31 mouse cellular contexts compared by ENCODE assay signal in the genomic region with DNA sequence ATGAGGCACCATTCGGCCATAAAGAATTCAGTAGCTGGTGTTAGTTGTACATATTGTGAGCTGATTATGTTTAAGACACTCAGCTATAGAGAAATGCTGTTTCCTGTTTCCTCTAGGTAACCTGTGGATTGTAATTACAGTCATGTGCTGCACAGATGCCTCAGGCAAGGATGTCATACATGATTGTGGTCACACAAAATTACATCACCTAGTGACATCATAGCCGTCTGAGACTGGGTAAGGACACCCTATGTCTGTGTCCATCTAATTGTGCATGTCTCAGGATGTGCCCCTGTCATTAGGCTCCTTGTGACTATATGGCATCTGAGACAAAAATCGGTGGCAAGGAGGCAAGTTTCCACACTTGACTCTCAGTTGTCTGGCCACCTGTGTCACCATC. TPM values are rescaled to one million over a fixed set of nuclear protein-coding genes. Genes with fewer than 3 reads are reported as not detected.
A peak's percentile ranks its signal among the peaks of the same experiment; 100 is the strongest.
DNase-seq lines count a peak whose midpoint lies in the region; ATAC-seq and TF ChIP-seq lines count a peak whose summit lies in the region.
"Had no signal": no experiment of that assay in that cellular context is flagged by ENCODE, and none has a peak within 500 bp of the region (broad histone marks: within the 10 kb centered on the region; RNA-seq: fewer than 3 reads in every experiment).

No protein-coding gene starts in this region.

- WGBS in heart, embryonic 10.5 days = 73% methylated on average over 3 of the region's 3 CpGs
- WGBS in heart, adult 2 months = 76% methylated on average over 3 of the region's 3 CpGs
- whole genome bisulfite sequencing in forebrain, embryonic 15.5 days = 77% methylated on average over 3 of the region's 3 CpGs

- no peak overlapping the region for H3K4me3 ChIP-seq in heart, embryonic 10.5 days
- H3K4me3 ChIP-seq in heart, adult 2 months = no peak overlapping the region
- no peak overlapping the region for H3K4me3 ChIP-seq in forebrain, embryonic 15.5 days
- H3K4me3 ChIP-seq: intestine, embryonic 15.5 days; layer of hippocampus, adult 2 months; midbrain, embryonic 15.5 days; myocyte; neural tube, embryonic 15.5 days had no signal

- no peak for TF ChIP-seq CTCF in heart, adult 2 months (IDR thresholded peaks at IDR 0.05)

- DNase-seq in heart, embryonic 10.5 days (ENCODE audit: low spot score) = peak; percentile 42
- DNase-seq in heart, adult 2 months = no peak
- no peak for DNase-seq in embryo, embryonic 9.5 days (ENCODE audit: extremely low spot score)
- DNase-seq in left cerebral cortex, postnatal 25 days (ENCODE audit: low spot score in 2 of 2) = no peak
- DNase-seq: adrenal gland, adult 8-10 months; cerebellum, adult 18-20 months; cerebellum, postnatal 36 days; embryo, embryonic 11 days; gastrocnemius, postnatal 14 days; heart, postnatal 4 days; kidney, adult 9 months; kidney, postnatal 25 days; thymus, adult 2 months had no signal

- ATAC-seq in CD4-positive, CD25-positive, alpha-beta regulatory T cell, adult 4 months = peak; percentile 76
- ATAC-seq in granulocyte monocyte progenitor cell, adult 5-6 weeks (replicated peaks; ENCODE audit: poor library complexity, severe bottlenecking) = peak; percentile 19
- peak; percentile 37; the same call in 1 of the 2 replicates for ATAC-seq in neutrophil, adult 5-6 weeks (ENCODE audit: extremely low read depth, insufficient number of reproducible peaks, low FRiP score, poor library complexity, severe bottlenecking)
- ATAC-seq in forebrain, embryonic 15.5 days (replicated peaks) = no peak
- ATAC-seq: forebrain, embryonic 14.5 days; intestine, embryonic 15.5 days; midbrain, embryonic 15.5 days; Patski had no signal

- TF ChIP-seq POLR2A in heart, adult 2 months (IDR thresholded peaks at IDR 0.05; ENCODE audit: insufficient read depth, low read depth, low read length) = no peak

- no peaks in the 10 kb centered on the region; the same call in 1 of the 2 replicates for H3K79me2 ChIP-seq in heart, adult 2 months (replicated peaks; ENCODE audit: control insufficient read depth, insufficient read depth, low read length)

- no peak for TF ChIP-seq EP300 in heart, adult 2 months (IDR thresholded peaks at IDR 0.05; ENCODE audit: insufficient read depth, low read depth, low read length)

- H3K27me3 ChIP-seq in heart, embryonic 10.5 days (ENCODE audit: insufficient read depth, poor library complexity, severe bottlenecking) = peaks cover 22% of the 10 kb centered on the region
- H3K27me3 ChIP-seq in heart, adult 2 months (ENCODE audit: control insufficient read depth, insufficient read depth, low read length) = no peaks in the 10 kb centered on the region; the same call in 1 of the 2 replicates
- no peaks in the 10 kb centered on the region for H3K27me3 ChIP-seq in forebrain, embryonic 15.5 days
- H3K27me3 ChIP-seq: intestine, embryonic 15.5 days; midbrain, embryonic 15.5 days; neural tube, embryonic 15.5 days; Patski had no signal

- no peak overlapping the region for H3K4me2 ChIP-seq in forebrain, embryonic 15.5 days (replicated peaks)
- H3K4me2 ChIP-seq: hindbrain, embryonic 14.5 days; intestine, embryonic 15.5 days; midbrain, embryonic 15.5 days; neural tube, embryonic 15.5 days had no signal

- H3K36me3 ChIP-seq in heart, embryonic 10.5 days = no peaks in the 10 kb centered on the region
- no peaks in the 10 kb centered on the region for H3K36me3 ChIP-seq in heart, adult 2 months (ENCODE audit: control insufficient read depth, insufficient read depth, low read length)
- no peaks in the 10 kb centered on the region for H3K36me3 ChIP-seq in forebrain, embryonic 15.5 days
- H3K36me3 ChIP-seq: intestine, embryonic 15.5 days; midbrain, embryonic 15.5 days; neural tube, embryonic 15.5 days had no signal

- no peak overlapping the region for H3K27ac ChIP-seq in heart, embryonic 10.5 days
- no peak overlapping the region for H3K27ac ChIP-seq in heart, adult 2 months
- no peak overlapping the region for H3K27ac ChIP-seq in forebrain, embryonic 15.5 days (replicated peaks)
- H3K27ac ChIP-seq: hindbrain, embryonic 14.5 days; intestine, embryonic 15.5 days; layer of hippocampus, adult 2 months; midbrain, embryonic 15.5 days; neural tube, embryonic 15.5 days had no signal

- no peaks in the 10 kb centered on the region for H3K9me3 ChIP-seq in heart, embryonic 10.5 days
- H3K9me3 ChIP-seq in forebrain, embryonic 15.5 days = no peaks in the 10 kb centered on the region
- H3K9me3 ChIP-seq: intestine, embryonic 15.5 days; midbrain, embryonic 15.5 days; neural tube, embryonic 15.5 days had no signal

- peaks cover 8% of the 10 kb centered on the region for H3K4me1 ChIP-seq in heart, embryonic 10.5 days
- no peaks in the 10 kb centered on the region; the same call in 1 of the 2 replicates for H3K4me1 ChIP-seq in heart, adult 2 months (ENCODE audit: control insufficient read depth, insufficient read depth, low read length)
- H3K4me1 ChIP-seq in forebrain, embryonic 15.5 days = no peaks in the 10 kb centered on the region
- H3K4me1 ChIP-seq: intestine, embryonic 15.5 days; neural tube, embryonic 15.5 days had no signal

- H3K9ac ChIP-seq in heart, adult 2 months (ENCODE audit: low read depth, low read length) = no peak overlapping the region
- no peak overlapping the region for H3K9ac ChIP-seq in forebrain, embryonic 15.5 days (replicated peaks)
- H3K9ac ChIP-seq: hindbrain, embryonic 14.5 days; intestine, embryonic 15.5 days; midbrain, embryonic 15.5 days; neural tube, embryonic 15.5 days had no signal

- intact Hi-C loops in heart, adult 2 months (cut with DNase I) = no loop called here
- intact Hi-C loops in left cerebral cortex, postnatal 25 days (cut with DNase I) = no loop called here

RNA-seq across cellular contexts. Expression of gene Enthd1, which starts 2.5 kb away (rescaled TPM):
- polyA plus RNA-seq in heart, embryonic 10.5 days (2016; fragmentation: Nextera tagmentation; extraction: Ambion mirVana) = not detected in 2 replicates
- total RNA-seq in heart, adult 2 months (2021) = not detected
- polyA plus RNA-seq in heart, adult 2 months (2012; rRNA removed) = not detected in 2 replicates
- under 1 TPM in 1 of 2 experiments, not detected in 1; 0.24 TPM for polyA plus RNA-seq in CD4-positive, CD25-positive, alpha-beta regulatory T cell, adult 4 months (2017; shearing (Covaris generic))
- not detected in 2 replicates for total RNA-seq in granulocyte monocyte progenitor cell, adult 5-6 weeks (2014; fragmentation: Nextera tagmentation)
- not detected in 2 replicates for total RNA-seq in granulocyte monocyte progenitor cell, adult 5-6 weeks (2017)
- total RNA-seq in neutrophil, adult 5-6 weeks (2017) = 0.25 and 0.35 TPM in 2 replicates
- total RNA-seq in left cerebral cortex, postnatal 25 days (2021) = not detected
- polyA plus RNA-seq in forebrain, embryonic 15.5 days (2015; fragmentation: Nextera tagmentation; extraction: Ambion mirVana) = not detected in 2 replicates
- total RNA-seq: adrenal gland, adult 8-10 months; gastrocnemius, postnatal 14 days; heart, postnatal 4 days; layer of hippocampus, adult 2 months; layer of hippocampus, postnatal 25 days; liver, adult 2 months had no signal
- polyA plus RNA-seq: forebrain, embryonic 14.5 days; heart, embryonic 16.5 days; hindbrain, embryonic 14.5 days; intestine, embryonic 15.5 days; limb, embryonic 11.5 days; liver, adult 2 months; liver, embryonic 16.5 days; midbrain, embryonic 15.5 days; myocyte; neural tube, embryonic 15.5 days; Patski; stomach, embryonic 16.5 days had no signal

RNA-seq across cellular contexts. Expression of gene Grap2, which starts 9.9 kb away (rescaled TPM):
- 4.9 and 5.0 TPM in 2 replicates for polyA plus RNA-seq in heart, embryonic 10.5 days (2016; fragmentation: Nextera tagmentation; extraction: Ambion mirVana)
- total RNA-seq in heart, adult 2 months (2021) = 1 to 10 TPM in 1 of 2 experiments, under 1 TPM in 1; 0.47 to 1.6 TPM
- 0.64 and 1.3 TPM in 2 replicates for polyA plus RNA-seq in heart, adult 2 months (2012; rRNA removed)
- polyA plus RNA-seq in CD4-positive, CD25-positive, alpha-beta regulatory T cell, adult 4 months (2017; shearing (Covaris generic)) = 10 to 100 TPM; 37.7 to 55.0 TPM
- not detected in 2 replicates for total RNA-seq in granulocyte monocyte progenitor cell, adult 5-6 weeks (2014; fragmentation: Nextera tagmentation)
- total RNA-seq in granulocyte monocyte progenitor cell, adult 5-6 weeks (2017) = 0.21 TPM in 1 of 2 replicates, not detected in the other
- 108 and 112 TPM in 2 replicates for total RNA-seq in neutrophil, adult 5-6 weeks (2017)
- 1 to 10 TPM in 1 of 2 experiments, under 1 TPM in 1; 0.64 to 1.3 TPM for total RNA-seq in left cerebral cortex, postnatal 25 days (2021)
- polyA plus RNA-seq in forebrain, embryonic 15.5 days (2015; fragmentation: Nextera tagmentation; extraction: Ambion mirVana) = 0.09 TPM in 1 of 2 replicates, not detected in the other
- polyA plus RNA-seq: myocyte, Patski had no signal

Comparison
In these comparisons a context has a peak if more than half of its experiments do, and no peak if none do; other contexts are left out.
1. RNA of gene Grap2, which starts 9.9 kb away (total RNA-seq): 108 to 112 TPM in neutrophil, adult 5-6 weeks; 0.47 to 1.6 TPM in heart, adult 2 months, 0.64 to 1.3 TPM in left cerebral cortex, postnatal 25 days and 0.21 TPM in granulocyte monocyte progenitor cell, adult 5-6 weeks; every median in the first group is over 10 times any median in the second.